Mouse (Mus musculus) hindbrain, embryonic 11.5 days (tissue): ENCODE measurements around the gene Tbc1d22a. TPM values are rescaled to one million over a fixed set of nuclear protein-coding genes. Genes with fewer than 3 reads are reported as not detected.

Source experiments
- ATAC-seq: fragments of 200-750 bp; cut with Nextera tagmentation; 2 replicates; pipeline ENCODE4 v1.8.0; 2017; ENCODE audit warnings: mild to moderate bottlenecking, moderate TSS enrichment, moderate library complexity; ENCODE audit not compliant: low FRiP score
- DNase-seq: peaks from one replicate; pipeline ENCODE4 v3.0.0-alpha.2; 2015; ENCODE audit warnings: low spot score
- H3K27ac ChIP-seq: fragments of 300-500 bp; sonication (generic); 2 replicates; pipeline ENCODE4 v1.5.1; 2014; ENCODE audit warnings: mild to moderate bottlenecking, low read depth, low read length
- H3K27me3 ChIP-seq: fragments of 300-500 bp; sonication (generic); 2 replicates; pipeline ENCODE4 v1.6.1; 2014; ENCODE audit warnings: mild to moderate bottlenecking, low read length, moderate library complexity, mixed read lengths; ENCODE audit not compliant: control insufficient read depth, insufficient read depth
- H3K36me3 ChIP-seq: fragments of 300-500 bp; sonication (generic); 2 replicates; pipeline ENCODE4 v1.6.1; 2014; ENCODE audit warnings: mild to moderate bottlenecking, low read length, moderate library complexity, mixed read lengths; ENCODE audit not compliant: control insufficient read depth, insufficient read depth
- H3K4me1 ChIP-seq: fragments of 300-500 bp; sonication (generic); replicated peaks from 2 replicates; pipeline ENCODE4 v1.6.1; 2014; ENCODE audit warnings: low read length, mixed read lengths; ENCODE audit not compliant: control insufficient read depth, insufficient read depth
- H3K4me2 ChIP-seq: fragments of 300-500 bp; sonication (generic); replicated peaks from 2 replicates; pipeline ENCODE4 v1.6.1; 2014; ENCODE audit warnings: mild to moderate bottlenecking, low read depth, low read length
- H3K4me3 ChIP-seq: fragments of 300-500 bp; sonication (generic); 2 replicates; pipeline ENCODE4 v1.5.1; 2014; ENCODE audit warnings: low read depth, low read length
- H3K9ac ChIP-seq: fragments of 300-500 bp; sonication (generic); 2 replicates; pipeline ENCODE4 v1.6.1; 2014; ENCODE audit warnings: low read depth, low read length
- H3K9me3 ChIP-seq: fragments of 300-500 bp; sonication (generic); 2 replicates; pipeline ENCODE4 v1.6.1; 2016; ENCODE audit warnings: low read length; ENCODE audit not compliant: control insufficient read depth
- WGBS: fragments of 180-500 bp; shearing (Covaris S2); extraction: QIAGEN DNeasy Blood & Tissue Kit; methylation state at CpG from one replicate; pipeline ENCODE4 v1.1.7; 2014; 5-methylcytosine and 5-hydroxymethylcytosine counted together
- polyA plus RNA-seq: library from polyadenylated mRNA; unstranded; fragments of >200 nt; fragmentation: Nextera tagmentation; extraction: Ambion mirVana; gene quantifications from 2 replicates; pipeline ENCODE4 v1.2.1, GENCODE M21; 2014

Tbc1d22a gene
- polyA plus RNA-seq, 1 experiment from 2014 or later, result 7.3 TPM

GRCm38 (mm10) chr15:86331501-86332245 lies 117.4 kb downstream of the Tbc1d22a start:
- H3K4me2 ChIP-seq, result no peak overlapping the region

GRCm38 (mm10) chr15:86333176-86333575 lies 118.9 kb downstream of the Tbc1d22a start:
- DNase-seq, result no peak
- Histone ChIP-seq H3K27ac (no peak overlapping the region), H3K4me2 (no peak overlapping the region), H3K4me1 (no peaks in the 10 kb centered on the region), H3K36me3 (no peaks in the 10 kb centered on the region), H3K9me3 (no peaks in the 10 kb centered on the region), H3K4me3 (no peak overlapping the region), H3K27me3 (no peaks in the 10 kb centered on the region), H3K9ac (no peak overlapping the region)
- 95% methylated on average over 4 of the region's 4 CpGs for WGBS
- ATAC-seq, result no peak

More at GRCm38 (mm10) chr15:86331501-86332245, 117.4 kb downstream of the Tbc1d22a start:
- Histone ChIP-seq H3K9ac (no peak overlapping the region), H3K4me3 (no peak overlapping the region), H3K27me3 (no peaks in the 10 kb centered on the region), H3K36me3 (no peaks in the 10 kb centered on the region), H3K27ac (no peak overlapping the region), H3K9me3 (no peaks in the 10 kb centered on the region), H3K4me1 (no peaks in the 10 kb centered on the region)
- ATAC-seq (no peak), DNase-seq (no peak)
- 80% methylated on average over 8 of the region's 8 CpGs for WGBS

GRCm38 (mm10) chr15:86333606-86334005 lies 119.3 kb downstream of the Tbc1d22a start:
- DNase-seq (no peak), ATAC-seq (no peak)
- Histone ChIP-seq H3K4me1 (no peaks in the 10 kb centered on the region), H3K27ac (no peak overlapping the region), H3K9me3 (no peaks in the 10 kb centered on the region), H3K4me2 (no peak overlapping the region), H3K36me3 (no peaks in the 10 kb centered on the region), H3K4me3 (no peak overlapping the region), H3K9ac (no peak overlapping the region), H3K27me3 (no peaks in the 10 kb centered on the region)
- 80% methylated on average over 2 of the region's 2 CpGs for WGBS

- Histone ChIP-seq H3K9ac (no peak overlapping the region), H3K4me3 (no peak overlapping the region), H3K27ac (no peak overlapping the region), H3K9me3 (no peaks in the 10 kb centered on the region), H3K4me1 (no peaks in the 10 kb centered on the region), H3K36me3 (no peaks in the 10 kb centered on the region), H3K4me2 (no peak overlapping the region), H3K27me3 (no peaks in the 10 kb centered on the region)
- ATAC-seq (no peak), DNase-seq (no peak)
- 89% methylated on average over 4 of the region's 4 CpGs for WGBS
These were observed 120.0 kb downstream of the Tbc1d22a start for GRCm38 (mm10) chr15:86334276-86334675.

- H3K27ac ChIP-seq, result no peak overlapping the region
These were observed 120.5 kb downstream of the Tbc1d22a start for GRCm38 (mm10) chr15:86334745-86335144.

GRCm38 (mm10) chr15:86335781-86336180 lies 121.5 kb downstream of the Tbc1d22a start:
- no peak for DNase-seq
- no peak for ATAC-seq
- H3K36me3 ChIP-seq, result no peaks in the 10 kb centered on the region
- no peak overlapping the region for H3K4me3 ChIP-seq
- H3K9me3 ChIP-seq, result no peaks in the 10 kb centered on the region
- no peaks in the 10 kb centered on the region for H3K27me3 ChIP-seq
- no peak overlapping the region for H3K4me2 ChIP-seq
- WGBS, result 91% methylated on average over 1 of the region's 1 CpGs
- no peak overlapping the region for H3K27ac ChIP-seq
- no peaks in the 10 kb centered on the region for H3K4me1 ChIP-seq
- H3K9ac ChIP-seq, result no peak overlapping the region

More at GRCm38 (mm10) chr15:86334745-86335144, 120.5 kb downstream of the Tbc1d22a start:
- no peaks in the 10 kb centered on the region for H3K4me1 ChIP-seq
- WGBS, result 88% methylated on average over 9 of the region's 9 CpGs
- H3K4me3 ChIP-seq, result no peak overlapping the region
- ATAC-seq (no peak), DNase-seq (no peak)
- H3K36me3 ChIP-seq, result no peaks in the 10 kb centered on the region
- no peaks in the 10 kb centered on the region for H3K27me3 ChIP-seq
- no peak overlapping the region for H3K9ac ChIP-seq
- H3K9me3 ChIP-seq, result no peaks in the 10 kb centered on the region
- H3K4me2 ChIP-seq, result no peak overlapping the region

- DNase-seq (peak; percentile 27), ATAC-seq (no peak)
- Histone ChIP-seq H3K36me3 (no peaks in the 10 kb centered on the region), H3K9me3 (no peaks in the 10 kb centered on the region), H3K9ac (no peak overlapping the region), H3K27ac (no peak overlapping the region), H3K27me3 (no peaks in the 10 kb centered on the region), H3K4me2 (no peak overlapping the region), H3K4me1 (no peaks in the 10 kb centered on the region), H3K4me3 (no peak overlapping the region)
- WGBS, result 77% methylated on average over 10 of the region's 10 CpGs
These were observed 123.5 kb downstream of the Tbc1d22a start for GRCm38 (mm10) chr15:86337726-86338125.

GRCm38 (mm10) chr15:86339736-86340135 lies 125.5 kb downstream of the Tbc1d22a start:
- 80% methylated on average over 2 of the region's 2 CpGs for WGBS
- Histone ChIP-seq H3K9ac (no peak overlapping the region), H3K4me3 (no peak overlapping the region), H3K4me2 (no peak overlapping the region), H3K27ac (no peak overlapping the region), H3K9me3 (no peaks in the 10 kb centered on the region), H3K36me3 (no peaks in the 10 kb centered on the region), H3K27me3 (no peaks in the 10 kb centered on the region), H3K4me1 (no peaks in the 10 kb centered on the region)
- ATAC-seq, result no peak
- DNase-seq, result no peak

- 81% methylated on average over 6 of the region's 6 CpGs for WGBS
- Histone ChIP-seq H3K27me3 (no peaks in the 10 kb centered on the region), H3K4me3 (no peak overlapping the region), H3K9ac (no peak overlapping the region), H3K36me3 (no peaks in the 10 kb centered on the region), H3K4me2 (no peak overlapping the region), H3K9me3 (no peaks in the 10 kb centered on the region), H3K4me1 (no peaks in the 10 kb centered on the region; the same call in 1 of the 2 replicates), H3K27ac (no peak overlapping the region)
- ATAC-seq, result no peak
- DNase-seq, result no peak
These were observed 126.5 kb downstream of the Tbc1d22a start for GRCm38 (mm10) chr15:86340766-86341165.
